Mouse (Mus musculus) kidney, postnatal 0 days (tissue): ENCODE data around the gene Rai14. TPM values are rescaled to one million over a fixed set of nuclear protein-coding genes. Genes with fewer than 3 reads are reported as not detected.

Experiments
- ATAC-seq: fragments of 200-750 bp; cut with Nextera tagmentation; replicated peaks from 2 replicates; pipeline ENCODE4 v1.8.0; 2017; ENCODE audit warnings: low read depth, moderate number of reproducible peaks, moderate TSS enrichment, moderate library complexity; ENCODE audit not compliant: low FRiP score
- DNase-seq: peaks from one replicate; pipeline ENCODE4 v3.0.0-alpha.2; 2016; ENCODE audit warnings: low spot score
- H3K27ac ChIP-seq: fragments of 300-500 bp; sonication (generic); 2 replicates; pipeline ENCODE4 v1.5.1; 2014; ENCODE audit warnings: mild to moderate bottlenecking
- H3K27me3 ChIP-seq: fragments of 300-500 bp; sonication (generic); 2 replicates; pipeline ENCODE4 v1.6.1; 2014; ENCODE audit warnings: low read length, mixed read lengths; ENCODE audit not compliant: insufficient read depth
- H3K36me3 ChIP-seq: fragments of 300-500 bp; sonication (generic); 2 replicates; pipeline ENCODE4 v1.6.1; 2014; ENCODE audit warnings: low read length, mixed read lengths; ENCODE audit not compliant: insufficient read depth
- H3K4me1 ChIP-seq: fragments of 300-500 bp; sonication (generic); replicated peaks from 2 replicates; pipeline ENCODE4 v1.6.1; 2014; ENCODE audit warnings: antibody characterized with exemption, low read length, mixed read lengths; ENCODE audit not compliant: insufficient read depth
- H3K4me2 ChIP-seq: fragments of 300-500 bp; sonication (generic); 2 replicates; pipeline ENCODE4 v1.6.1; 2014; ENCODE audit warnings: mild to moderate bottlenecking, low read length, moderate library complexity, mixed read lengths
- H3K4me3 ChIP-seq: fragments of 300-500 bp; sonication (generic); replicated peaks from 2 replicates; pipeline ENCODE4 v1.5.1; 2014; ENCODE audit warnings: low read depth, low read length
- H3K9ac ChIP-seq: fragments of 300-500 bp; sonication (generic); 2 replicates; pipeline ENCODE4 v1.6.1; 2014; ENCODE audit warnings: low read depth, low read length
- H3K9me3 ChIP-seq: fragments of 300-500 bp; sonication (generic); replicated peaks from 2 replicates; pipeline ENCODE4 v1.6.1; 2016; ENCODE audit warnings: low read length, inconsistent platforms, mixed read lengths
- CTCF ChIP-seq: IDR thresholded peaks from 2 replicates; pipeline ENCODE4 v1.5.1; 2016; ENCODE audit warnings: antibody characterized with exemption, low read depth, mild to moderate bottlenecking, moderate library complexity
- WGBS: fragments of 180-500 bp; shearing (Covaris S2); extraction: QIAGEN DNeasy Blood & Tissue Kit; methylation state at CpG from one replicate; pipeline ENCODE4 v1.1.7; 2014; 5-methylcytosine and 5-hydroxymethylcytosine counted together
- polyA plus RNA-seq: library from polyadenylated mRNA; unstranded; fragments of >200 nt; fragmentation: Nextera tagmentation; extraction: Ambion mirVana; gene quantifications from 2 replicates; pipeline ENCODE4 v1.2.1, GENCODE M21; 2015

Rai14 gene
- polyA plus RNA-seq, 1 experiment from 2014 or later: 38.5 TPM

DNA sequence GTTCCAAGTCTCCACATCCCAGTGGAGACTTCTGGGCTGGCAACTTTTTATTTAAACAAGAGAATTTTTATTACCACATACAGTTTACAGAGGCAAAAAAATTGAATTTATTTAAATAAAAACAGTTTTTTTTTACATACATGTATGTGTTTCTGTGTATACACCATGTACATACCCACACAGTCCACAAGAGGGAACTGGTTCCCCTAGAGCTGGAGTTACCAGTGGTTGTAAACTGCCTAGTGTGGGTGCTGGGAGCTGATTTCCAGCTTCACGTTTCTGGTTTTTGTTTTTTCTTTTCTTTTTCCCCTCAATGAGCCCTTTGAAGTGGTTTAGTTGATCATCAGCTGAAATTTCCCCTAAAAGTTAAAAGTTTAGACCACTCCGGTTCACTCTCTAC, 96.1 kb downstream of the Rai14 start:
- peaks cover 10% of the 10 kb centered on the region; the same call in 1 of the 2 replicates for H3K36me3 ChIP-seq
- peaks cover 8% of the 10 kb centered on the region; the same call in 1 of the 2 replicates for H3K4me1 ChIP-seq
- no peak overlapping the region for H3K4me3 ChIP-seq
- WGBS: 69% methylated on average over 2 of the region's 2 CpGs
- H3K9ac ChIP-seq: no peak overlapping the region
- H3K9me3 ChIP-seq: no peaks in the 10 kb centered on the region
- no peak for ATAC-seq
- no peak overlapping the region for H3K4me2 ChIP-seq
- DNase-seq: no peak
- no peaks in the 10 kb centered on the region for H3K27me3 ChIP-seq
- TF ChIP-seq CTCF: peak; percentile 38; the same call in 1 of the 2 replicates
- H3K27ac ChIP-seq: no peak overlapping the region

DNA sequence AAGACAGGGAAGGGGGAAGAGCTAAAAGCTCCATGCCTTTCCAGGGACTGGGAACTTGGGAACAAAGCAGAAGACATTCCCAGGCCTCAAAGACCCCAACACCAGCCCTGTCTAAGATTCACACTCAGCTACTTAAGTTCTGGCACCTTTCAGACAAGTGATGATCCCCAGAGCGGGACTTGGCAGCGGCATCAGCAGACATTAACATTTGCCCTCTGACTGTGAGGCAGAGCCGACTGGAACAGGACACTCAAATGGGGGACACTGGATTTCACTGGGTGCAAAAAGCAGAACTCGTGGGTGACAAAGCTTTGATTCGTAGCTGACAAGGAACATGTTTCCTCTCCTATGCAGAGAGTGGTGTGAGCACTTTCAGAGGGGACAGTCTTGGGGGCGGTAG, 98.4 kb downstream of the Rai14 start:
- WGBS: 54% methylated on average over 6 of the region's 6 CpGs

DNA sequence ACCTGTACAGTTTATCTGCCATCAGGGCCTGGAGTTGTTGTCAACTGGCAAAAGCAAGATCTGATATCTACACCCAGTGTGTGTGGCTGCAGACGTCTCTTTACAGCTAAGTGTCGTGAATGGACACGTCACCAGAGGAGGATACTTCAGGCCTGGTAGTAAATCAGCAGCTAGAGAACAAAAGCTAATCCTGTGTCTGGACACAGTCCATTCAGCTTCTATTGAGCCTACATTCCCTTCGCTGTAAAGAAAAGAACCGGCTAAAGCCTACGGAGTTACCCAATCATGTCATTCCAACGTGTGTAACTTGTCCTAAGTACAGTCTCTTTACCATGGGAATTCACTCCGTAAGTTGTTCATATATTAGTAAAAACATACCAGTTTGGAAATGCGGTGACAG, 103.4 kb downstream of the Rai14 start:
- DNase-seq (no peak), ATAC-seq (no peak)
- no peak overlapping the region for H3K9ac ChIP-seq
- peaks cover 10% of the 10 kb centered on the region; the same call in 1 of the 2 replicates for H3K36me3 ChIP-seq
- H3K4me1 ChIP-seq: peaks cover 10% of the 10 kb centered on the region; the same call in 1 of the 2 replicates
- 81% methylated on average over 9 of the region's 9 CpGs for WGBS
- no peaks in the 10 kb centered on the region for H3K27me3 ChIP-seq
- H3K27ac ChIP-seq: no peak overlapping the region
- no peak overlapping the region for H3K4me2 ChIP-seq
- no peak overlapping the region for H3K4me3 ChIP-seq
- H3K9me3 ChIP-seq: no peaks in the 10 kb centered on the region
- no peak for TF ChIP-seq CTCF

More for the DNA sequence above, 98.4 kb downstream of the Rai14 start:
- H3K36me3 ChIP-seq: peaks cover 6% of the 10 kb centered on the region; the same call in 1 of the 2 replicates
- DNase-seq (no peak), ATAC-seq (no peak)
- H3K4me3 ChIP-seq: no peak overlapping the region
- no peaks in the 10 kb centered on the region for H3K9me3 ChIP-seq
- H3K4me2 ChIP-seq: no peak overlapping the region
- no peak for TF ChIP-seq CTCF
- peaks cover 8% of the 10 kb centered on the region; the same call in 1 of the 2 replicates for H3K4me1 ChIP-seq
- H3K27me3 ChIP-seq: no peaks in the 10 kb centered on the region
- H3K27ac ChIP-seq: no peak overlapping the region
- H3K9ac ChIP-seq: no peak overlapping the region

DNA sequence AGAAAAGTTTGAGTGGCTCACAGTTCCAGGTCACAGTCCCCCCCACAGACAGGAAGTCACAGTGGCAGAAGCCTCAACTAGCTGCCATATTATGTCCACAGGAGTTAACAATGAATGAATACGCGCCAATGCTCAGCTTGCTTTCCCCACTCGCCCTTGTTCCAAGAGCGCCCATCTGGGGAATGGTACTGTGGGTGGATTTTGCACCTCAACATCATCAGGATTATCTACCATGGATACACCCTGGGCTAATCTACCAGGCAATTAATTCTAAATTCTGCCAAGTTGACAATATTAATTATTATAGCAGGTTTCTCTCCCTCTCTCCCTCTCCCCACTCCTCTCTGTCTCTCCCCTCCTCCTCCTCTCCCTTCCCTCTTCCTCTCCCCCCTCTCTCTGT, 105.3 kb downstream of the Rai14 start:
- Histone ChIP-seq H3K4me3 (no peak overlapping the region), H3K27ac (no peak overlapping the region), H3K9ac (no peak overlapping the region), H3K9me3 (no peaks in the 10 kb centered on the region), H3K4me1 (0 out of 2 replicates have a peak, but pooled peaks cover 3% of the 10 kb centered on the region), H3K36me3 (peaks cover 18% of the 10 kb centered on the region), H3K4me2 (no peak overlapping the region), H3K27me3 (no peaks in the 10 kb centered on the region)
- ATAC-seq (no peak), DNase-seq (no peak)
- no peak for TF ChIP-seq CTCF
- WGBS: 92% methylated on average over 4 of the region's 4 CpGs

DNA sequence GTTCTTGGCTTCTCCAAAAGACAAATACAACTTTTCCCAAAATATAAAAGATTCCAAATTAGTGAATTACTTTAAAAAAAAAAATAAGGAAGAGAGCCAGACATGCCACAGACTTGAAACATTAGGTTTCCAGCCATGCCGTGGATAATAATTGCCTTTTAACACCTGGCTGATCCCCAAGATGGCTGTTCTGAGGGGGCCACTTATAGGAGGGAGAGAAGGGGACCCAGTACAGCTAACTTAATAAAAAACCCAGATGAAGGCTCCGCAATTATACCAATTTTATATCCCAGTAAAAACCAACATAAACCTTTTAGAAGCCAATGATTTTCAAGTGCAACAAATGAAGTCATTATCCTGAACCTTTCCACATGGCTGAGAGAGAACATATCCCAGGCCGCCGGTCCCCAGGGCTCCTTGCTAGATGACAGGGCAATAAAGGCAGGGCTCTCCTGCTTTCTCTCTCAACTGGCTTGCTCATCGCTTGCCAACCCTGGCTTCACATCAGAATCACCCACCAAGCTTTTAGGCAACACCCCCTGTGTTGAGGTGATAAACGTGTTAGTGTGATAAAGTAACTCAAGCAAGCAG, 105.8 kb downstream of the Rai14 start:
- DNase-seq (no peak), ATAC-seq (no peak)
- Histone ChIP-seq H3K9ac (no peak overlapping the region), H3K27me3 (no peaks in the 10 kb centered on the region), H3K4me2 (no peak overlapping the region), H3K27ac (no peak overlapping the region), H3K4me1 (0 out of 2 replicates have a peak, but pooled peaks cover 3% of the 10 kb centered on the region), H3K9me3 (no peaks in the 10 kb centered on the region; the same call in 1 of the 2 replicates), H3K4me3 (no peak overlapping the region), H3K36me3 (peaks cover 23% of the 10 kb centered on the region)
- no peak for TF ChIP-seq CTCF
- WGBS: 49% methylated on average over 6 of the region's 6 CpGs

DNA sequence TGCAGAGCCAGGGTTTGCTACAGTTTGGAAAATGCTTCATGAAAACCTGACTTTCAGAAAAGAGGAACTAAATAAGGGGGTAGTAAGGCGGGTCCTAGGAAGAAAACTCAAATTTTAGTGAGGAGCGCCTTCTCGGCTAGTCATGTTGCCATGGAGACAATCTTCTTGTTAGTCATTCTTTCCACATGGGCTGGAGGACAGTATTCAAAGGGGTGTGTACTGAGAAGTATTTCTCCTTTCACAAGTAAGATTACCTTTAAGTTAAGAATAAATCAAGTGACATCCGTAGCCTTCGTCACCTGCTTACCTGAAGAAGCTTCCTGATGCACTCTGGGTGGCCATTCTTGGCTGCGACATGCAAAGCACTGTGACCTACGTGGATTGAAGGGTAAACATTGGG, 115.0 kb downstream of the Rai14 start:
- H3K27me3 ChIP-seq: no peaks in the 10 kb centered on the region
- no peak overlapping the region for H3K4me3 ChIP-seq
- H3K36me3 ChIP-seq: 0 out of 2 replicates have a peak, but pooled peaks cover 15% of the 10 kb centered on the region
- no peak overlapping the region for H3K4me2 ChIP-seq
- no peak for TF ChIP-seq CTCF
- no peaks in the 10 kb centered on the region; the same call in 1 of the 2 replicates for H3K9me3 ChIP-seq
- ATAC-seq (no peak), DNase-seq (peak; percentile 44)
- 78% methylated on average over 7 of the region's 7 CpGs for WGBS
- peaks cover 10% of the 10 kb centered on the region; the same call in 1 of the 2 replicates for H3K4me1 ChIP-seq
- H3K27ac ChIP-seq: peak overlapping the region; percentile 42
- H3K9ac ChIP-seq: no peak overlapping the region
